Mouse (Mus musculus): ENCODE results near the gene Gxylt1. TPM values are rescaled to one million over a fixed set of nuclear protein-coding genes. Genes with fewer than 3 reads are reported as not detected.
"Not testable (repeated sequence)": the region's sequence is repeated elsewhere in the genome, so short reads cannot be mapped to it uniquely, and the experiment has no call there.

Gxylt1 gene
- polyA plus RNA-seq, 1 experiment from 2014 or later: 14.5 TPM

GRCm38 (mm10) chr15:93255295-93255694 is 19.7 kb downstream of the Gxylt1 start:
- 81% methylated on average over 10 of the region's 10 CpGs for WGBS

GRCm38 (mm10) chr15:93253172-93253571 is 21.8 kb downstream of the Gxylt1 start:
- peaks cover 65% of the 10 kb centered on the region for H3K36me3 ChIP-seq (ENCODE audit: control insufficient read depth, insufficient read depth, low read length)
- H3K27me3 ChIP-seq (replicated peaks; ENCODE audit: control insufficient read depth, insufficient read depth, low read length): no peaks in the 10 kb centered on the region
- H3K9ac ChIP-seq (ENCODE audit: low read length): no peak overlapping the region
- 80% methylated on average over 8 of the region's 8 CpGs for WGBS
- no peak overlapping the region for H3K27ac ChIP-seq (ENCODE audit: low read depth)
- H3K4me1 ChIP-seq (replicated peaks; ENCODE audit: control insufficient read depth, insufficient read depth, low read length): no peaks in the 10 kb centered on the region
- no peak overlapping the region for H3K4me2 ChIP-seq (ENCODE audit: low read length)
- ATAC-seq (replicated peaks; ENCODE audit: low FRiP score, low TSS enrichment, low read depth) (no peak), DNase-seq (ENCODE audit: low spot score) (no peak)
- no peak overlapping the region for H3K4me3 ChIP-seq (ENCODE audit: low read depth, low read length)
- no peaks in the 10 kb centered on the region for H3K9me3 ChIP-seq (ENCODE audit: control insufficient read depth, low read length)

More at GRCm38 (mm10) chr15:93255295-93255694, 19.7 kb downstream of the Gxylt1 start:
- peaks cover 62% of the 10 kb centered on the region for H3K36me3 ChIP-seq (ENCODE audit: control insufficient read depth, insufficient read depth, low read length)
- H3K27ac ChIP-seq (ENCODE audit: low read depth): no peak overlapping the region
- H3K4me3 ChIP-seq (ENCODE audit: low read depth, low read length): no peak overlapping the region
- H3K4me2 ChIP-seq (ENCODE audit: low read length): no peak overlapping the region
- no peaks in the 10 kb centered on the region for H3K4me1 ChIP-seq (replicated peaks; ENCODE audit: control insufficient read depth, insufficient read depth, low read length)
- no peak for ATAC-seq (replicated peaks; ENCODE audit: low FRiP score, low TSS enrichment, low read depth)
- H3K27me3 ChIP-seq (replicated peaks; ENCODE audit: control insufficient read depth, insufficient read depth, low read length): no peaks in the 10 kb centered on the region
- no peak for DNase-seq (ENCODE audit: low spot score)
- H3K9ac ChIP-seq (ENCODE audit: low read length): no peak overlapping the region
- no peaks in the 10 kb centered on the region for H3K9me3 ChIP-seq (ENCODE audit: control insufficient read depth, low read length)

- Histone ChIP-seq H3K4me3 (ENCODE audit: low read depth, low read length) (no peak overlapping the region), H3K9ac (ENCODE audit: low read length) (no peak overlapping the region), H3K36me3 (ENCODE audit: control insufficient read depth, insufficient read depth, low read length) (peaks cover 64% of the 10 kb centered on the region), H3K27ac (ENCODE audit: low read depth) (no peak overlapping the region), H3K9me3 (ENCODE audit: control insufficient read depth, low read length) (no peaks in the 10 kb centered on the region), H3K4me1 (replicated peaks; ENCODE audit: control insufficient read depth, insufficient read depth, low read length) (no peaks in the 10 kb centered on the region), H3K27me3 (replicated peaks; ENCODE audit: control insufficient read depth, insufficient read depth, low read length) (no peaks in the 10 kb centered on the region), H3K4me2 (ENCODE audit: low read length) (no peak overlapping the region)
- DNase-seq (ENCODE audit: low spot score): no peak
- no peak for ATAC-seq (replicated peaks; ENCODE audit: low FRiP score, low TSS enrichment, low read depth)
- WGBS: 87% methylated on average over 6 of the region's 6 CpGs
Observed at GRCm38 (mm10) chr15:93252396-93252795, 22.6 kb downstream of the Gxylt1 start.

GRCm38 (mm10) chr15:93251553-93252250 is 23.3 kb downstream of the Gxylt1 start:
- ATAC-seq (replicated peaks; ENCODE audit: low FRiP score, low TSS enrichment, low read depth) (no peak), DNase-seq (ENCODE audit: low spot score) (no peak)
- Histone ChIP-seq H3K36me3 (ENCODE audit: control insufficient read depth, insufficient read depth, low read length) (peaks cover 65% of the 10 kb centered on the region), H3K4me3 (ENCODE audit: low read depth, low read length) (no peak overlapping the region), H3K9ac (ENCODE audit: low read length) (no peak overlapping the region), H3K27ac (ENCODE audit: low read depth) (no peak overlapping the region), H3K9me3 (ENCODE audit: control insufficient read depth, low read length) (no peaks in the 10 kb centered on the region), H3K4me2 (ENCODE audit: low read length) (no peak overlapping the region), H3K4me1 (replicated peaks; ENCODE audit: control insufficient read depth, insufficient read depth, low read length) (no peaks in the 10 kb centered on the region), H3K27me3 (replicated peaks; ENCODE audit: control insufficient read depth, insufficient read depth, low read length) (no peaks in the 10 kb centered on the region)
- WGBS: 69% methylated on average over 13 of the region's 13 CpGs

GRCm38 (mm10) chr15:93243202-93243601 is 31.8 kb downstream of the Gxylt1 start:
- Histone ChIP-seq H3K4me2 (ENCODE audit: low read length) (no peak overlapping the region), H3K36me3 (ENCODE audit: control insufficient read depth, insufficient read depth, low read length) (peaks cover 61% of the 10 kb centered on the region), H3K4me1 (replicated peaks; ENCODE audit: control insufficient read depth, insufficient read depth, low read length) (no peaks in the 10 kb centered on the region), H3K9ac (ENCODE audit: low read length) (no peak overlapping the region), H3K9me3 (ENCODE audit: control insufficient read depth, low read length) (no peaks in the 10 kb centered on the region), H3K27ac (ENCODE audit: low read depth) (no peak overlapping the region), H3K4me3 (ENCODE audit: low read depth, low read length) (no peak overlapping the region), H3K27me3 (replicated peaks; ENCODE audit: control insufficient read depth, insufficient read depth, low read length) (no peaks in the 10 kb centered on the region)
- DNase-seq (ENCODE audit: low spot score) (no peak), ATAC-seq (replicated peaks; ENCODE audit: low FRiP score, low TSS enrichment, low read depth) (no peak)
- WGBS: 76% methylated on average over 10 of the region's 10 CpGs

- WGBS: 88% methylated on average over 10 of the region's 10 CpGs
- ATAC-seq (replicated peaks; ENCODE audit: low FRiP score, low TSS enrichment, low read depth); H3K9me3 ChIP-seq (ENCODE audit: control insufficient read depth, low read length); H3K4me3 ChIP-seq (ENCODE audit: low read depth, low read length); H3K4me1 ChIP-seq (replicated peaks; ENCODE audit: control insufficient read depth, insufficient read depth, low read length); H3K27ac ChIP-seq (ENCODE audit: low read depth); H3K9ac ChIP-seq (ENCODE audit: low read length); DNase-seq (ENCODE audit: low spot score); H3K27me3 ChIP-seq (replicated peaks; ENCODE audit: control insufficient read depth, insufficient read depth, low read length); H3K4me2 ChIP-seq (ENCODE audit: low read length): not testable (repeated sequence)
- H3K36me3 ChIP-seq (ENCODE audit: control insufficient read depth, insufficient read depth, low read length): peaks cover 17% of the 10 kb centered on the region
Observed at GRCm38 (mm10) chr15:93236456-93236855, 38.5 kb downstream of the Gxylt1 start.

GRCm38 (mm10) chr15:93229028-93229427 is 46.0 kb downstream of the Gxylt1 start:
- 79% methylated on average over 11 of the region's 11 CpGs for WGBS
- no peaks in the 10 kb centered on the region for H3K4me1 ChIP-seq (replicated peaks; ENCODE audit: control insufficient read depth, insufficient read depth, low read length)
- H3K4me2 ChIP-seq (ENCODE audit: low read length): no peak overlapping the region
- H3K36me3 ChIP-seq (ENCODE audit: control insufficient read depth, insufficient read depth, low read length): no peaks in the 10 kb centered on the region
- no peak overlapping the region for H3K4me3 ChIP-seq (ENCODE audit: low read depth, low read length)
- H3K27me3 ChIP-seq (replicated peaks; ENCODE audit: control insufficient read depth, insufficient read depth, low read length): no peaks in the 10 kb centered on the region
- DNase-seq (ENCODE audit: low spot score) (no peak), ATAC-seq (replicated peaks; ENCODE audit: low FRiP score, low TSS enrichment, low read depth) (no peak)
- no peak overlapping the region for H3K9ac ChIP-seq (ENCODE audit: low read length)
- H3K27ac ChIP-seq (ENCODE audit: low read depth): no peak overlapping the region
- no peaks in the 10 kb centered on the region for H3K9me3 ChIP-seq (ENCODE audit: control insufficient read depth, low read length)

- Histone ChIP-seq H3K27me3 (replicated peaks; ENCODE audit: control insufficient read depth, insufficient read depth, low read length) (no peaks in the 10 kb centered on the region), H3K27ac (ENCODE audit: low read depth) (no peak overlapping the region), H3K4me2 (ENCODE audit: low read length) (no peak overlapping the region), H3K4me1 (replicated peaks; ENCODE audit: control insufficient read depth, insufficient read depth, low read length) (no peaks in the 10 kb centered on the region), H3K36me3 (ENCODE audit: control insufficient read depth, insufficient read depth, low read length) (no peaks in the 10 kb centered on the region), H3K4me3 (ENCODE audit: low read depth, low read length) (no peak overlapping the region), H3K9me3 (ENCODE audit: control insufficient read depth, low read length) (no peaks in the 10 kb centered on the region), H3K9ac (ENCODE audit: low read length) (no peak overlapping the region)
- 78% methylated on average over 10 of the region's 10 CpGs for WGBS
- no peak for ATAC-seq (replicated peaks; ENCODE audit: low FRiP score, low TSS enrichment, low read depth)
- no peak for DNase-seq (ENCODE audit: low spot score)
Observed at GRCm38 (mm10) chr15:93228375-93228774, 46.6 kb downstream of the Gxylt1 start.

- DNase-seq (ENCODE audit: low spot score) (peak; percentile 64), ATAC-seq (replicated peaks; ENCODE audit: low FRiP score, low TSS enrichment, low read depth) (no peak)
- H3K4me2 ChIP-seq (ENCODE audit: low read length): no peak overlapping the region
- no peaks in the 10 kb centered on the region for H3K36me3 ChIP-seq (ENCODE audit: control insufficient read depth, insufficient read depth, low read length)
- no peaks in the 10 kb centered on the region for H3K27me3 ChIP-seq (replicated peaks; ENCODE audit: control insufficient read depth, insufficient read depth, low read length)
- no peak overlapping the region for H3K27ac ChIP-seq (ENCODE audit: low read depth)
- no peak overlapping the region for H3K9ac ChIP-seq (ENCODE audit: low read length)
- no peak overlapping the region for H3K4me3 ChIP-seq (ENCODE audit: low read depth, low read length)
- H3K9me3 ChIP-seq (ENCODE audit: control insufficient read depth, low read length): no peaks in the 10 kb centered on the region
- H3K4me1 ChIP-seq (replicated peaks; ENCODE audit: control insufficient read depth, insufficient read depth, low read length): no peaks in the 10 kb centered on the region
- 22% methylated on average over 6 of the region's 6 CpGs for WGBS
Observed at GRCm38 (mm10) chr15:93227764-93228079, 47.3 kb downstream of the Gxylt1 start.
